Mouse (Mus musculus) spleen, postnatal 14 days (tissue): Measurements from ENCODE around the gene Zfp597.

Experiments used
- DNase-seq, 2 experiments: peaks; one replicate each; pipeline ENCODE4 v3.0.0; 2021 to 2022; ENCODE audit warnings: low spot score in 2 of 2

Gene Zfp597

GRCm38 (mm10) chr16:3884201-3885064 is at the start of gene Zfp597, which contains the start of gene Gm20695:
Zfp597 (minus strand) TSS chr16:3884561.
Gm20695 (plus strand) TSS chr16:3884648.
- DNase-seq: peak; percentile 92 to 94

- no peak for DNase-seq
Observed at GRCm38 (mm10) chr16:3934091-3934490, 49.7 kb upstream of the Zfp597 start.

DNA sequence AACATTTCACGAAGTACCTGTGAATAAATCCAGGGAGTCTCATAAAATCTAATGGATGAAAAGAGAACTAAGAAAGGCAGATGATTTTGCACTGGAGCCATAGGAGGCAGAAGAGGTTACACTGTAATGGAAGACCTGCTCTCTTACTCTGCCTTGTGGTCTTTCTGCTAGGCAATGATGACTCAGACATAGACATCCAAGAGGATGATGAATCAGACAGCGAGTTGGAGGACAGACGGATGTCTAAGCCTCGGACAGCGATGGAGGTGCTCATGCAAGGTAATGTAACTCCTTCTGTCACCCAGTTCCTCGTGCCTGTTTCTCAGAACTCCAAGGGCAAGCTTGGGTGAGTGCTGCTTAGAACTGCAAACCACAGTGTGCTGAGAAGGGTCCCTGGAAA is 49.2 kb upstream of the Zfp597 start:
- DNase-seq: no peak

GRCm38 (mm10) chr16:3929151-3929550 is 44.8 kb upstream of the Zfp597 start:
- DNase-seq: no peak

DNA sequence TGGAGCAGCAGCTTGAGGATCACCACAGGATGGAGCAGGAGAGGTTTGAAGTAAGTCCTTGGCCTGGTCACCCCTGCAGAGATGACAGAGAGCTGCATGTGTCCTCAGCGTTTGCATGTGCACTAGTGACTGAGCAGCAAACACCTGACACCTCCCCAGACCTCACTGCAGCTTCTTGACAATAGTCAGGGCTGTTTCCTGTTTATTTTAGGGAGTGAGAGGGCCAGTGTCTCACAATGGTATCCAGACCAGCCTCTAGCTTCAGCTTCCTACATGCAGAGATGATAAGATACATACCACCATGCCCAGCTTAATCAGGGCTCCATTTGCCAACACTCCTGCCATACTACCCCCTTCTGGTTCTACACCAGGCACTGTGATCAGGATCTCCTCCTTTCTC is 44.2 kb upstream of the Zfp597 start:
- DNase-seq: no peak

DNA sequence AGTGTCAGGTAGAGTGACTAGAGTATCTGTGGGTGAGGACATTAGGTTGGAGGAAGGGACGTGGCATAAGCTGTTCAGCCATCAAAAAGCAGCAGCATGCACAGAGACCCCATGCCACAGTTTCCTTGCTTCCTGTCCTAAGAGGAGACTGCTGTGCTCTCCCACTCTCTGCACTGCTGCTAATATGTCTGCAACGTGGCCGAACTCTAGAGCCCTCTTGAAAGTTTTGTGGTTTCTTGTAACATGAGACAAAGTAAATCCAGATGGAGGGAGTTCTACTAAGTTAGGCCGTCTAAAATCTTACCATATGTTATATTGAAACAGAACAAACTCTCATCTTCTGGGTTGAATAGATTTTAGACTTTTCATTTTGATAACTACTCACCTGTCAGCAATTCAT is 39.6 kb upstream of the Zfp597 start:
- DNase-seq: no peak

GRCm38 (mm10) chr16:3923515-3923914 is 39.2 kb upstream of the Zfp597 start:
- no peak for DNase-seq

DNA sequence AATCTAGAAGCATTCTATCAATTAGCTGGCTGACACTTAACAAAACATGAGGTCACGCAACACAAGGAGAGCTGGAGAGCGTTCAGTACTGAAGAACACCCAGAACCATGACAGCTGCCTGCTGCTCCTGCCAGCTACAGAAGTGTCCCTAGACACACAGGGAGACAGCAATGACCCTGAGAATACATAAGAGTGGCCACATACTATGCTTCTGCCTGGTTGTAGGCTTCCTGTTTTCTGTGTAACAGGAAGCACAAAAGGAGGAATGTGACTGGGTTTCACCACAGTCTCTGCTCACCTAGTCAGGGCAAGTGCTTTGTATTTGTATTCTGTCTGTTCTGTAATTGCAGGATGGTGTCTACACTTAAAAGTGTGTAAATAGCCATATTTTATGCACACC is 36.4 kb upstream of the Zfp597 start:
- no peak for DNase-seq

GRCm38 (mm10) chr16:3909118-3909517 is 24.8 kb upstream of the Zfp597 start:
- no peak for DNase-seq

DNA sequence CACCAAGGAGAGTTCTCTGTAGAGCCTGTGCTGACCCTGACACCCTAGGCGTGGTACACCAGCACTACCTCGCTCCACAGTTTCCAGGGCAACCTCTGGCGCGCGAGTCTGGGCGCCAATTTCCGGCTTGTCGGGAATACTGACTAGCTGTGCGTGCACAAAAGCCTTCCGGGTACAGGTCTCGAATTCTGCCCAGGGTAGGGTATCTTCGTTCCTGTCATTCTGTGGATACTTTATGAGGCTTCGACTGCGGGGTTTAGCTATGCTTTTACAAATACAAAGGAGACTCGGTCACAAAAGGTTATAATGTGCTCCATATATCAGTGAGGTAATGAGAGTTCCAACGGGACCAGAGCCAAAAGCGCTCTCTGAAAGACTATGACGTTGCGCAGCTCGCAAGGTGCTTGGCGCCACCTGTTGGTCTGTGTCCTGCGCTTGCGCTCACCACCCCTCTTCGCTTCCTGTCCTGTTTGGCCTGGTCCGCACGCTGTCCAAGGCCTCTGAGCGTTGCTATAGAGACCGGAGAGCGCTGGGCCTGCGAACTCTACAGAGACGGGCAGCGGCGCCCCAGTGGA is 24.3 kb upstream of the Zfp597 start, which contains the start of the genes 1700037C18Rik and Cluap1:
Gene 1700037C18Rik (minus strand): TSS at position 153 of the 575 bp plus-strand sequence.
Gene Cluap1 (plus strand): TSS at position 265 of the 575 bp plus-strand sequence.
- DNase-seq: peak; percentile 83 to 85

- DNase-seq: no peak
Observed at GRCm38 (mm10) chr16:3907471-3907870, 23.1 kb upstream of the Zfp597 start.

- no peak for DNase-seq
Observed at GRCm38 (mm10) chr16:3896553-3896952, 12.2 kb upstream of the Zfp597 start.

- no peak for DNase-seq
Observed at GRCm38 (mm10) chr16:3896046-3896445, 11.7 kb upstream of the Zfp597 start.

GRCm38 (mm10) chr16:3895173-3895792 is 10.9 kb upstream of the Zfp597 start:
- peak; percentile 23 to 45 for DNase-seq

- DNase-seq: no peak
Observed at GRCm38 (mm10) chr16:3893739-3894138, 9.4 kb upstream of the Zfp597 start.

DNA sequence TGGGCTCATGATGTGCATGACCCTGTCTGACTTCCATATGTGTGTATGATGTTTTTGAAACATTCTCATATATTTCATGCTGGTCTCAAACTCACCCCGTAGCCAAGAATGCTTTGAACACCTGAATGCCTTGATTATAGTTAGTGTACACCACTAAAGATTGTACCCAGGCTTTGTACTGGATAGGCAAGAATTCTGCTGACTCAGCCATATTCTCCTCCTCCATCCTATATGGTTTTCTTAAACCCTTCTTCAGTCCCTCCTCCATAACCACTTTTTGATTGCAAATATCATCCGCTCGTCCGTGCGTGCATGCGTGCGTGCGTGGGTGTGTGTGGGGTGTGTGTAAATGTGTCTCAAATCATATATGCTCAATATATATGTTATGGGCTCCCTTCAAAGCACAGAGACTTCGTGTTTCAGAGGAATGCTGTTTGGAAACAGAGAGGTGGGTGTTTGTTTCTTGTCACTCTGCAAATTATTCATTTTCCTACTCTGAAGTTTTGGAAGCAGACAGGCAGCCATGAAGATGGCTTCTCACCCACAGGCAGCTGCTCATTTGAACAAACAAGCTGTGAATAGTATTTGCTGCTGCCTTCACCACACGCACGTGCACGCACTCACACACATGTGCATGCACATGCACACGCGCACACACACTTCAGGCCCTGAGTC is 7.4 kb upstream of the Zfp597 start:
- no peak for DNase-seq

GRCm38 (mm10) chr16:3885065-3885670 is 807 bp upstream of the Zfp597 start:
- DNase-seq: no peak

GRCm38 (mm10) chr16:3876346-3876745 is 8.0 kb downstream of the Zfp597 start:
- DNase-seq: no peak

DNA sequence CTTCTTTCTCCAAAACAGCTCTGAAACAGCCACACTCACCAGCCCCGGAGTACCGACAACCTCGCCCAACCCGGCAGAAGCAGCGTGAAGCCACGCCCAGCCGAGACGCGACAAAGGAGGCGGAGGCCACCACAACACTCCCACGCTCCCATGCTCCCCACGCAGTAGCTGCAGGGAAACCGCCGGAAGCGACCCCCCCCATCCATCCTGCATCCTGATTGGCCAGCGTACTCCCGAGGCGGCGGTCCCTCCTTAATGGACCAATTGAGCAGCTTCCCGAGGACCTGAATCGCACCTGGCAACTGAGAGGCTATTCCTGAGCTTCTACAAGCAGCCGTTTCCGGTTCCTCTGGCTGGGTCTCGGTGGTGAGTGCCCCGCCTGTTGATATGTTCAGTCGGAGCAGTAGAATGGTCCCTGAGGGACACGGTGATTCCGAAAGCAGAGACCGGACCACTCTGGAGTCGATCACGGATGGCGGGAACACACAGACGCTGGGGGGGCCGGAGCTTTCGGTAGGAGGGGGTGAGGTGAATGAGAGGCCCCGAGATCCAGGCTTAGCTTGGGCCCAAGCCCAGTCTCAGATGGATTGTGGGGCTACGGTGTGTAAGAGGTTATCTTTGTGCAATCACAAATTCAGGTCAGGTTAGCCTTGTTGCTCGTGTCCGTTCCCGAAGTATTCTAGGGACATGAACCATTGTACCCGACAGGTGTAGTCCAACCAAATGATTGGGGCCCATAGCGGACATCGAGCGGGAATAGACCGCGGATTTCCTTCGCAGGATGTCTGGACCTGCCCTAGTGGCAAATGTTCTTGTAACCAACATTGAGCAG is 11.9 kb downstream of the Zfp597 start, which contains the start of gene Naa60:
Gene Naa60 (plus strand): TSS at position 160 of the 832 bp plus-strand sequence.
- peak; percentile 70 to 73 for DNase-seq

DNA sequence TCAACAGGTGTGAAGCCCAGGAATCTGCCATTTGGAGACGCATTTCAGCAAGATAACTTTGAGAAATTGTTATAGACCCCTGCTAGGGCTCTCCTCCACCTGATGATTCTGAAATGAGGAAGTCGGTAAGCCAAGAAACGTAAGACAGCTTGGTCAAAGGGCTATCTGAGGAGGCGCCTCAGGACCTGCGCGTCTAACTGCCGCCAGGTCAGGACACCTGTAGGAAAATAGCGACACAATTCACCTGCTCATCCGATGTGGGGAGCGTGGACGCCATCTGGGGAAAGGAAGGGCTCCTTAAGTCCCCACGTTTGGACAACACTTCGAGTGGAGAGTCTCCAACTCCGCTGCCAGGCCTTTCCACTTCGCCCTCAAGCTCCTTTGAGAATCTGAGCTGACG is 12.5 kb downstream of the Zfp597 start:
- DNase-seq: no peak

DNA sequence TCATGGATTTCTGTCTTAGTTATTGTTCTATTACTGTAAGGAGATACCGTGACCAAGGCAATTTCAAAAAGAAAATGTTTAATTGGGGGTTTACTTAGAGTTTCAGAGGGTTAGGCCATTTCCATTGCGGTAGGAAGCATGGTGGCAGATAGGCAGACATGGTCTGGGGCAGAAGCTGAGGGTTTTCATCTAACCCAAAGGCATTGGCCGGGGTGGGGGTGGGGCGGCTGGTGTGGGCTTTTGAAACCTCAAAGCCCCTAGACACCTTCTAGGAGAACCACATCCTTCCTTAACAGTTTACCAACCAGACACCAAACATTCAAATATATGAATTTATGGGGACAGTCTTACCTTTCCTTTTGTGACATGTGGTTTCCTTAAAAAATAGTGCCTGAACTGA is 25.1 kb downstream of the Zfp597 start:
- no peak for DNase-seq
